ENCODE assay signal across 21 mouse cellular contexts in the genomic region with DNA sequence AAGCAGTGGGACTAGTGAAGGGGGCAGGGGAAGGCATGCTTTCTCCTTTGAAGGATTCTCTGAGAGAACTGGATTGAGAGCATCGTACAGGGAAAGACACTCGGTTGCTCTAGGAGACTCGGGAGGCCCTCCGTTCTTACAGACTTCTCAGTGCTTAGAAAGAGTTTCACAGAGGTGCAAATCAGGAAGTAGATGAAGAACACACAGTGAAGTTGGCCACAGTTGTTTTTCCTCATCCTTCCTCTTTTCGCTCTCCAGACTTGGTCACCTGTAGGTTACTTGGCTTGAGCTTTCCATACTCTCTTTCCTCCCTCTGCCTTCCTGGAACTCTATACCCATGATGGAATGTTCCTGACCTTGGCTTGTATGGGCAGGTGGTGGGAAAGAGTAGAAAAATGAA. TPM values are rescaled to one million over a fixed set of nuclear protein-coding genes. Genes with fewer than 3 reads are reported as not detected.
"Had no signal": no experiment of that assay in that cellular context is flagged by ENCODE, and none has a peak within 500 bp of the region (broad histone marks: within the 10 kb centered on the region; RNA-seq: fewer than 3 reads in every experiment).

No protein-coding gene starts in this region.

- H3K4me3 ChIP-seq: intestine, embryonic 15.5 days; kidney, embryonic 15.5 days; left cerebral cortex, adult 2 months; megakaryocyte, embryonic 14.5 days; midbrain, embryonic 10.5 days; midbrain, embryonic 13.5 days; myocyte; neural tube, embryonic 13.5 days had no signal

- ATAC-seq: intestine, embryonic 15.5 days; liver, postnatal 0 days; midbrain, embryonic 13.5 days; midbrain, embryonic 16.5 days had no signal

- H3K9ac ChIP-seq: intestine, embryonic 15.5 days; kidney, embryonic 15.5 days; liver, embryonic 14.5 days; liver, postnatal 0 days; lung, embryonic 14.5 days; midbrain, embryonic 13.5 days; neural tube, embryonic 13.5 days had no signal

- DNase-seq: kidney, adult 11 months; kidney, adult 8-10 months; kidney, postnatal 10 days; kidney, postnatal 36 days; liver, postnatal 0 days; lung, embryonic 14.5 days; lung, postnatal 10 days; lung, postnatal 36 days; thymus, adult 18-20 months; thymus, postnatal 14 days; thymus, postnatal 4 days had no signal

- H3K4me1 ChIP-seq: intestine, embryonic 15.5 days; kidney, embryonic 15.5 days; megakaryocyte, embryonic 14.5 days; midbrain, embryonic 10.5 days; midbrain, embryonic 13.5 days; neural tube, embryonic 13.5 days had no signal

- H3K36me3 ChIP-seq: intestine, embryonic 15.5 days; kidney, embryonic 15.5 days; midbrain, embryonic 10.5 days; midbrain, embryonic 13.5 days; neural tube, embryonic 13.5 days had no signal

- H3K27me3 ChIP-seq: intestine, embryonic 15.5 days; kidney, embryonic 15.5 days; megakaryocyte, embryonic 14.5 days; midbrain, embryonic 13.5 days; neural tube, embryonic 13.5 days had no signal

- H3K27ac ChIP-seq: intestine, embryonic 15.5 days; kidney, embryonic 15.5 days; left cerebral cortex, adult 2 months; liver, embryonic 14.5 days; midbrain, embryonic 10.5 days; midbrain, embryonic 13.5 days; neural tube, embryonic 13.5 days had no signal

- H3K4me2 ChIP-seq: intestine, embryonic 15.5 days; kidney, embryonic 15.5 days; lung, embryonic 14.5 days; midbrain, embryonic 13.5 days; neural tube, embryonic 13.5 days had no signal

- H3K9me3 ChIP-seq: intestine, embryonic 15.5 days; kidney, embryonic 15.5 days; megakaryocyte, embryonic 14.5 days; midbrain, embryonic 10.5 days; midbrain, embryonic 13.5 days; neural tube, embryonic 13.5 days had no signal

RNA-seq across cellular contexts. Expression of a gene that starts 35.2 kb away (rescaled TPM):
- polyA plus RNA-seq: myocyte had no signal
